Mouse (Mus musculus) CH12F3 (cell line): Measurements from ENCODE around the gene Hemk1.

Experiments
- in situ Hi-C: fragments of 300-500 bp; cut with MboI; formaldehyde crosslinking; loops from 2 replicates; pipeline ENCODE4 v1.14.3; 2020; ENCODE audit warnings: low sequenced_read_pairs

The Hemk1 gene

DNA sequence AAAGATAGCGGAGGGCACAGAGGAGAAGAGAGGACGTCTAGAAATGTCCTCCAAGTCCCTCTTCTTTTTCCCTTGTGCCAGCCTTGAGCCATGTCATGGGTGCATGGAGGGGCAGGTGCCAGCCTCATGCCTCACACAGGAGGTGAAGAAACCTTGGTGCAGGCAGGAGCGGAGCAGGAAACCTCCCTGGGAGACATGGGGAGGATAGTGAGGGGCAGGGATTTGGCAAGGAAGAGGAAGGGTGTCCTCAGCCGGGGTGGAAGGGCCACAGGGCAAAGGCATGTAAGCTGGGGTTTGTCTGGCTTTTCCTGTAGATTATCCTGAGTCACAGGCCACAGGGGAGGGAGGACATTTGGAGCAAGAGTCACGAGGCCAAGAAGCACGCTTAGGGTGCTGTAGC lies 5.9 kb upstream of the Hemk1 start:
- in situ Hi-C loops, result no loop called here

DNA sequence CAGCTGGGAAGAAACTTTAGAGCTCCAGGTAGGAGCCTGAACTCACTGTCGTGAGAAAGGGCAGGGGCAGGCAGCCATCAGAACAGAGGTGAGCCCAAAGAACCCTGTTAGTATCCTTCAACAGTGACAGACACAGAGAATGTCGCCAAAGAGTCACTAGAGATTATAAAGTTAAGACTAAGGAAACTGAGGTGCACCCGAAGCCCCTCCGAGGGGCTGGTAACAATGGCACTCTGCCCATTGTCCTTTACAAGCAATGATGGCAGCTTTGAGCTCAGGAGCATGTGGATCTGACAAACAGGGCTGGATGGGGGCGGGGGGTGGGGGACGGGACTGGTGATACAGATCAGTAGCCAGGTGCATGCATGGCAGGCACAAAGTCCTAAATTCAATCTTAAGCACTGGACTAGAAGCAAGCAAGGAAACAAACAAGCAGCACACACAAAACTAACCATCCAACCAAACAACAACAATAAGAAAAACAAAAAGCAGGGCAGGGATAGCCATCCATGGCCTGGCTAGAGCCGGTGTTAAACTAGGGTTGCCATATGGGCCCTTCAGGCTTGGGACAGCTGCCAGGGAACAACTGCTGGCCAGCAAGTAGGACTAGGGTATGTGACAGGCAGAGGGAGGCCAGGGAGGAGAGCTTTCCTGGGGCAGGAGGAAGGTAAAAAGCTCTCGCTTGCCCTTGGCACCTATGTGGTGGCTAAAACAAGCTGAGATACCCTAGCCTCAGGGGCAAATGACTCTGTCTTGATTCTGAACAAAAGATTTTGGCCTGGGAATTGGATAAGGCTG lies 5.2 kb upstream of the Hemk1 start:
- in situ Hi-C loops, result no loop called here

DNA sequence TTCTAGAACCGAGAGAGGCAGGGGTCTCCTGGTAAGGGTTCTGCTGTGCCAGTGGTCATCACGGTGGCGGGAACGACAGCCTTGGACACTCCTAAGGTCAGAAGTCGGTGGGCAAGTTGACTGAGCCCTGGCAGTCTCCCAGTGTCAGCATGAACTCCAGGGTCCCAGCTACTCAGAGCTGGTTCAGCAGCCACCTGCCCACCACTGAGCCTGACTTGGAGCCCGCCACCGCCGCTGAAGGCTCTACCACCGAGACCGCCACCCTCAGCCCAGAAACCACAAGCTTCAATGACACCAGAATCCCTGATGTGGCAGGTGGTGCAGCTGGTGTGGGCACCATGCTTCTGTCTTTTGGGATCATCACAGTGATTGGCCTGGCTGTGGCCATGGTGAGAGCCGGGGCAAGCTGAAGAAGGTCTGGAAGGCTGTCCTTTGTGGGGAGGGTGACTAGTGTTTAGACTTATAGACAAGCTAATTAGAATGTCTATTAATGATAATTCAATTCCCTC lies 4.1 kb upstream of the Hemk1 start:
- in situ Hi-C loops, result no loop called here

DNA sequence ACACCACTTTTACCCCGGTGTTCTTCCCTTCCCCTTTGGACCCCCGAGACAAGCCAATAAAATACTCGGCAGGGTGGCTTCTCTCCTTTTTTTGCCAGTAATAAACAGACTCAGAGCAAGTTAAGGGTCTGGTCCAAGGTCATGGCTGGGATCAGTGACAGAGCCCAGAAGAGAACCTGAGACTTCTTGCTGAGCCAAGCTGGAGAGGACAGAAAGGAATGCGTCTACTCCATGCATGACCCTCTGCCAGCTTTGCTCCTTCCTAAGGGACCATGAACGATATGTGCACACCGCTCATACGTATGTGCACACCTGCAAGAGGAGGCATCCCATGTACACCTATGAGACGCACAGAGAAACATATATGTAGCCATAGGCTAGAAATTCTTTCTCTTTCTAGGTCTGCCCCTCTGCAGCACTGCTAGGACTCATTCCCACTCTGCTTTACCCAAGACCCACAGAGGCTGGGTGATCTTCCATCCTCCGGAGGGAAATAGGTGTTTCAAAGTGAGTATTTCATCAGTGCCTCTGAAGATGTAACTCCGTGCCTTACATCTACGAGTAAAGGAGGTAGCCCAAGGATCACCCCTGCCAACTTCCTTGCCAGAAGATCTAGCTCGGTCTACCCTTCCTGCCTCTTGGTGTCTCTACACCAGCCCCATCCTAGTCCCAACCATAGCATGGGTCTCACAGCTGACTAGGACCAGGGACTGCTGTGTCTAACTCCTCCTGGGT lies 2.9 kb upstream of the Hemk1 start:
- in situ Hi-C loops, result no loop called here

DNA sequence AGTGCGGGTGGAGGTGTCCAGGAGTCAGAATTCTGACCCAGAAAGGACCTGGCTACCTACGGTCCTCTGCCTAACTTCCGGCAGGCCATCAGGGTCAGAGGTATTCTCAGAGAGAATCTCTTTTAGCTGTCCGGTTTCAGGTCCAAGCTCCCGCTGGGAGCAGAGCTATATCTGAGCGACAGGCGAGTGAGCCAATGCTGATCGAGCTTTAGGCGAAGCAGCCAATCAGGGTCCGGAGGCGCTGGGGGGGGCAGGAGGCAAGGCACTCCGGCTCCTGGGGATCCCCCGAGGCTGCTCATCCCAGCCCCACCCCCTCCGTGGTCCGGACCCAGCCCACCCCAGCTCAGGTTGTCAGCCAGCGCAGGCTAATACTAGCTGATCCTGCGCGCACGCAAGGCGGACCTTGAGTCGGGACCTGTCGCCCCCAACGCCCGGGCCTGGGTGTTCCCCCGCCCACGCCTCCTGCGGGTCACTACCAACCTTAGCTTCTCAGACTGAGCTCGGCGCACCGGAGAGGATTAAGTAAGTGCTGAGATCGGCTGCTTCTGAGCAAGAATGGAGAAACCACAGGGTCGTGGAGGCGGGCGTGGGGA lies 2.2 kb upstream of the Hemk1 start, which contains the start of gene 6430571L13Rik:
Gene 6430571L13Rik (plus strand): TSS at position 336 of the 593 bp plus-strand sequence.
- in situ Hi-C loops, result no loop called here

DNA sequence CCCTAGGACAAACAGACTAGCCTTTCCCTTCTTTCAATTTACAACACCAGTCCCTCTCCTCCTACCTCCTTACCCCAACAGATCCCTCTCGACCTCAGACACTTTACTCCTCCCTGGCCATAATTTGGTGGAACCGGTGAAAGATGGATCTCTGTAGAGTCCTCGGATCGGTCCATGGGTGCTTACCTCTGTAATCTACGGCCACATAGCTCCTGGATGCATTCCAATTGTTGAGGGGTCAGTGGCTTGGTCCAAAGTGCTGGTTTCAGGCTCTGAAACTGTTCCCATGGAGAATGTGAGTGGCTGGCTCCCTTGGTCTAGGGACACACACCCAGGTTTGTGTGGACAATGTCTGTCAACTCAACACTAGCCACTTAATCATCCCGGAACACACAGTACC lies 1.8 kb downstream of the Hemk1 start:
- in situ Hi-C loops, result loop anchor here (5.0 kb wide), 1 partner anchor 44 kb away; no protein-coding TSS in a partner anchor

DNA sequence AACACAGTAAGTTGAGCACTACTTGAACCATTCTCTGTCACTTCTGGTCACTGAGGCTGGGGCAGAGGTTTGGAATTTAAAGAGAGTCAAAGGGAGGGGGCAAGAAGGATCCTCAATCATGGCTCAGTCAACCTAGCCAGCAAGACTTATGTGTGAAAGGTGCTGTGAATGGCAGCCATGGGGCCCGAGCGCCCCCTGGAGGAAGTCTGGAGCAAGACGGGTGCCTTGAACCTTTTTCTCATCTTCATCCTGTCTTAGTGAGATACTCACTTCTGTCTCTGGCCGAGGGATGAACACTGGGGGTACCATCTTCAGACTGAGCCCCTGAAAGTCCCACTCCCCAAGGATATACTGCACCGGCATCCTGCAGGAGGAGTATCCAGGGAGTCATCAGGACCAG lies 2.2 kb downstream of the Hemk1 start:
- in situ Hi-C loops, result loop anchor here (5.0 kb wide), 1 partner anchor 44 kb away; no protein-coding TSS in a partner anchor

DNA sequence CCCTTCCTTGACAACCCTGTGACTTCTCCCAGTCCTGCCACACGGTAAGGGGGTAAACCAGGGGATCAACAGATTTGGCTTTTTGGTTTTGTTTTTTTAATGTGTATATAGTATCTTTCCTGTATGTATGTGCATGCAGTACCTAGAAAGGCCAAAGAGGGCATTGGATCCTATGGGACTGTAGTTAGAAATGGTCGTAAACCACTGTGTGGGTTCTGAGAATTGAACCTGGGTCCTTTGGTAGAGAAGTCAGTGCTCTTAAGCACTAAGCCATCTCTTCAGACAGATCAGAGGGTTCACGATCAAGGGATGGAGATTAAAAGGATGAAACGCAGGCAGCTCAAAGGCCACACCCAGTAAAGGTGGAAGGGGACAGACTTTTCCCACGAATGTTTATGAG lies 3.1 kb downstream of the Hemk1 start:
- in situ Hi-C loops, result loop anchor here (5.0 kb wide), 1 partner anchor 43 kb away; no protein-coding TSS in a partner anchor

DNA sequence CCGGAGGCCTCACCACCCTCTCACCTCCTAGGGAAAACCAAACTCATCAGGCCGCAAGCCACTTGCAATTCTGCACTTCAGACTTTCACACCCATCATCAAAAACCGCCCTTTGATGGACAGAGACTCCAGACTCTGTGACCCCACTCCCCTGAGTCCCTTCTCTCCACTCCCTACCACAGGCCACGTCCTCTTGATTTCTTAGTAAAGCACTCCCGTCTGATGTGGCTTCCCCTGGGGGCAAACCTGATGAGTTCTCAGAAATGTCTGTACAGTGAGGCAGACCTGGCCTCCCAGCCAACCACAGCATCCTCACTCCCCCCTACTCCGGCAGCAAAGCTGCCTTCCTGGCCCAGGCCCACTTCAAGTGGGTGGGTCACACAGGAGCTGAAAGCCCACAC lies 3.8 kb downstream of the Hemk1 start:
- in situ Hi-C loops, result no loop called here

DNA sequence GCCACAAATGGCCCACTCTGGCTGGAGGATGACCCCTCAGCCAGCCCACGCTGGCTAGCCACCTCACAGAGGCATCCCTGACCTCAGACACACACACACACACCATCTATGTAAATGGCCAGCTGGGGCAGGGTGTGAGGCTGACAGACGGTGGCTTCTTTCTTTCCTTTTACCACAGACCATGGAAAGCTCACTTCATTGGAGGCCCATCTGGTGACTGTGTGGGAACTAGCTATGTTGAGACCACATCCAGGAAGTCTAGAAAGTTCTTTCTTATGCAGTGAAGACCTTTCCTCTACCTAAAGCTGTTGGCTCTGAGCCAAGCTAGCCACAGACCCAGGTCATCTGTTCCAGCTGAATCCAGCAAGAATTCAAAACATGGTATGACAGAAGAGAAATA lies 4.5 kb downstream of the Hemk1 start:
- in situ Hi-C loops, result no loop called here

DNA sequence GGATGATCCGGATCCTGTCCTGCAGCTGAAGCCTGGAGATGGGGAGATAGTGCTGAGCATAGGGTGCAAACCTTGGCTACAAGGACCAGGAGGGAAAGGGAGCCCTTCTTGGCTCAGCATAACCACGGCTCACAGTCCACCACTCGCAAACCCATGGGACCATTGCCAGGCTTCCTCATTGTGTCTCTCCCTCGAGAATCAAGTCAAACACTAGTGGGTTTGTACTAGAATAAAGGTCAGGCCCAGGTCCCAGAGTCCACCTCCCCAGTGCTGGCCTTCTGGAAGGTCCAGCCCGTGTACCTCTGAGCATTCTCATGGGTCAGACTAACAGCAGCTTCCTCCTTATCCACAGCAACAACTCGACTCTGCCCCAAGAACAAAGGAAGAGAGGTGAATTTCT lies 7.4 kb downstream of the Hemk1 start:
- in situ Hi-C loops, result no loop called here

DNA sequence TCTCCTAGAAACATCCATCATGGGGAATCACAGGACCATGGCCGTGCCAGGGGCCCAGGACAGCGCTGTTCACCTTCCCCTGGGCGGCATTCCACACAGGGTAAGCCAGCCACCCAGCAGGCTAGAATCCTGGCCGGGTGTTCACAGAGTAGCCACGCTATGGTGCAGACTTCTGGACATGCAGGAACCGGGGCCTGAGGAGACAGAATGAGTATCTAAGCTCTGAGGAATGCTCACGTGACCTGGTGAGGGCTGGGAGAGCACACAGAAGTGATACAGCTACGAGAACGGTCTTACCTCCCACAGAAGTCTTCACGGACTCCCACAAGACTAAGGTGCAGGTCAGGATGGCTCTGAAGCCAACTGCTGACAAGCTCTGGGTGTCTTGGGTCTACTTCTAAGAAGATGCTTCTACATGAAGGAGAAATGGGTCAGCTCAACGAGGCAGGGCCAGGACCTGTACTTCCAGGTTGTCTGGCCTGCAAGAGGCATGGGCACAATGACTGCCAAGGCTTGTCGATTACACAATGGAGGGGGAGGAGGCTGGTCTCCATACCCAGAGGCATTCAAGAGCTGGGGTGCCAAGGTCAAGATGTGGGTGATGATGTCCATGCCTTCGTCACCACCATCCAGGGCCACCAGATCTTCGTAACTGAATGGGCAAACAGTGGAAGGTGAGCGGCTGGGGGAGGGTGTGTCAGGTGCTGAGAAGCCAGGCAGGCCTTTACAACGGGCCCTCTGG lies 10.1 kb downstream of the Hemk1 start:
- in situ Hi-C loops, result no loop called here

DNA sequence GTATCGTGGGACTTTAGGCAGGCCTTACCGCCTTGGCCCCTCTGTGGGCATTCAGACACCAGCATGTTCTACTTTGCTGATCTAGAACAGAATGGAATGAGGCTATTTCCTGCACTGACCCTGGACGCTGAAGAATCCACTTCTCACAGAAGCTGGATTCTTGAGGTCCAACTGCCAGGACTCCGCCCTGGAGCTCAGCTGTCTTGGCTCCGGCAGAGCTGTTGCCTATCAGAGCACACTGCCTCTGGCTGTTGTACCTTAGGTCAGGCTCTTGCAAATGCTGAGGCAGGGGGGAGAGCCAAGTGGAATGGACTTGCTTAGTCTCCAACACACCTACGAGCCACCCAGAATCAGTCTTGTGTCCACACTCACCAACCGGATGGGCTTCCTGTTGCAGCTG lies 12.2 kb downstream of the Hemk1 start:
- in situ Hi-C loops, result no loop called here

DNA sequence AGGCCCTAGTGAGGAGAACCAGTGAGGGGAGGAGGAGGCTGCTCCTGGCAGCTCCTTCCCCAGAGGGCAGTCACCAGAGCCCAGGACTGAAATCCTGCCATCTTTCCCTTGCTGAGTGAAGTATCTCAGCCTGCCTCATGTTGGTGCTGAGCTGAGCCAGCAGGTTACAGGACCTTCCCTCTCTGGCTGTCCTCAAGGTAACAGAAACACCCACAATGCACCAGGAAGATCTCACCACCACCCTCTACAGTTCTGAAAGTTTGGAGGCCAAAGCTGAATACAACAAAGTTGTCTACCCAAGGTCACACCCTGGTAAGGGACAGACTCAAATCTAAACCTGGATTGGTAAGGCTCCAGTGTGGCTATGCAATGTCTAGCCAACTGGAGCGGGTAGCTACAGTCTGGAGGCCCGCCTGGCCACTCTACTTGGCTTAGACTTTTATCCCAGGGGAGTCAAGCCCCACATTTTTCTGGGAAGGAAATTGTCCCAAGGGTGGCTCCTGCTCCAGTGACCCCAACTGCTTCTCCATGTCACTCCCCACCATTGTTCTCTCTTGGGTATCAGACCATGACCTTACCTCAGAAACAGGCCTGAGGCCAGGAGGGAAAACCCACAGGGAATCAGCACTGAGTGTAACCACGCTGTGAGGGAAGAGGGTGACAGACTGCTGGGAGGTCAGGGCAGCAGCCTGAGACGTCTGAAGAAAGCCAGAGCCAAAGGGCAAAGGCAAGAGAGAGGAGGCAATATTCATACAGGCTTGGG lies 13.2 kb downstream of the Hemk1 start:
- in situ Hi-C loops, result no loop called here

DNA sequence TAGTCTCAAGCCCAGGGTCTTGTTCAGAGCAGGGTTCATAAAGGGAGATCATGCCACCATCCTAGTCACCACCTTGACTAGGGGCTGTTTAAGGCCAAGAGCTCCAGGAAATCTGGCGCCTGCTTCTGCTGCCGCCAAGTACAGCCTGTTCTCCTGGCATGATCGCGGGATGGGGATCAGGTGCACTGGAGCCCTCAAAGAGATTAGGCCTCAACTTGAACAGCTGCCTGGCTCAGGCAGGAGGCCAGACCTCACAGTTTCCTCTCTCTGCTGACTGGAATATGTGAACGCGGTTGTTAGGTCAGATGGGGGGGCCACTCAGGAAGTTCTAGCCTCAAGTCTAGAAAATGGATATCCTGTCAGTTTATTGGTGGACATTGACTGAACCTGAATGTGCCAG lies 14.6 kb downstream of the Hemk1 start:
- in situ Hi-C loops, result no loop called here

DNA sequence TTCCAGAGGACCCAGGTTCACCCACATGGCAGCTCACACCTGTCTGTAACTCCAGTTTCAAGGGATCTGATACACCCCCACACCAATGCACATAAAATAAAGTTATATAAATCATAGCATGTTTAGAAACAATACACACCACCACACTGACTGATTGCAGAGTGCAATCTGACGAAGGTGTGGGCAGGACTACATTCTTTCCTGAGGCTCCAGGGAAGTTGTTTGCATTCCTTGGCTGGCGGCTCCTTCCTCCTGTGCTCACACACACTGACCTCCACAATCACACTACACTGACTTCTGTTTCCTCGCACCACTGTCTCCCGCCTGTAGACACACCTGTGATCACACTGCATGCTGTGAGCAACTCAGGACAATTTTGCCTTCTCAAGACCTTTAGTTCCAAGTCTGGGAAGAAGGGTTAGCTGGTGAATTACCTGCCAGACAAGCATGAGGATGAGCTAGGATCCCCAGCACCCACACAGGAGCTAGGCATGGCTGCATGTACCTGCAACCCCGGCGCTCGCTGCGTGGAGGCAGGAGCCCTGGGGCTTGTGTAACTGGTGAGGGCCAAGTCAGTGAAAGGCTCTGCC lies 15.6 kb downstream of the Hemk1 start:
- in situ Hi-C loops, result no loop called here

DNA sequence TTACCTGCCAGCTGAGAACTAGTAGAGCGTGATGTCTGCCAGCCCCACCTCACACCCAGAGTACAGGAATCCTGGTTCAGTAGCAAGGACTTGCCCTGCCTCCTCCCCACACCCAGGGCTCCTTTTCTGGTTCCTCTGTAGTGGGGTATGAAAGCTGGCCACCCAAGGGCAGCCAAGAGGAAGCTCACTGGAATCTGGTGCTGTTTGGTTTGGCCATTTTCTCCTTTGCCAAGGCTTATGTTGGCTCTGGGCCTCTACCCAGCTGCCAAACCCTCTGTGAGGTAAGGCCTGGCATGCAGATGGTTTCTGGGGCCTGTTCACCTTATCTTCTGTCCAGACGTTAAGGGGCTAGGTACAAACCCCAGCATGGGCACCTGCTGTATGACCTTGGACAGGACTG lies 22.4 kb downstream of the Hemk1 start:
- in situ Hi-C loops, result no loop called here

DNA sequence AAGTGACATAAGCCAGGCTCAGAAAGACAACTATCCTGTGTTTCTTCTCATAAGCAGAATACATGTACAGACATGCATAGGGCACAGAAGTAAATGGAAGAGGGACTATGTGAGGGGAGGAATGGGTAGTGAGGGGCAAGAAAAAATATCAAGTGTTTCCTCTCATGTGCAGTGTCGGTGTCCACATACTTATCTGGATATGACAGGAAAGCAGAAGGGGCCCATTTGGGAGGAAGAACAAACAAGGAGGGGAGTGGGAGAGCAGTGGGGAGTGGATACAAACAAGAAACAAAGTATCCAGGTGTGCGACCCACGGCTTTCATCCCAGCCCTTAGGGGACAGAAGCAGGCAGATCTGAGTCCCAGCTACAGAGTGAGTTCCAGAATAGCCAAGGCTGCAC lies 24.2 kb downstream of the Hemk1 start:
- in situ Hi-C loops, result no loop called here

DNA sequence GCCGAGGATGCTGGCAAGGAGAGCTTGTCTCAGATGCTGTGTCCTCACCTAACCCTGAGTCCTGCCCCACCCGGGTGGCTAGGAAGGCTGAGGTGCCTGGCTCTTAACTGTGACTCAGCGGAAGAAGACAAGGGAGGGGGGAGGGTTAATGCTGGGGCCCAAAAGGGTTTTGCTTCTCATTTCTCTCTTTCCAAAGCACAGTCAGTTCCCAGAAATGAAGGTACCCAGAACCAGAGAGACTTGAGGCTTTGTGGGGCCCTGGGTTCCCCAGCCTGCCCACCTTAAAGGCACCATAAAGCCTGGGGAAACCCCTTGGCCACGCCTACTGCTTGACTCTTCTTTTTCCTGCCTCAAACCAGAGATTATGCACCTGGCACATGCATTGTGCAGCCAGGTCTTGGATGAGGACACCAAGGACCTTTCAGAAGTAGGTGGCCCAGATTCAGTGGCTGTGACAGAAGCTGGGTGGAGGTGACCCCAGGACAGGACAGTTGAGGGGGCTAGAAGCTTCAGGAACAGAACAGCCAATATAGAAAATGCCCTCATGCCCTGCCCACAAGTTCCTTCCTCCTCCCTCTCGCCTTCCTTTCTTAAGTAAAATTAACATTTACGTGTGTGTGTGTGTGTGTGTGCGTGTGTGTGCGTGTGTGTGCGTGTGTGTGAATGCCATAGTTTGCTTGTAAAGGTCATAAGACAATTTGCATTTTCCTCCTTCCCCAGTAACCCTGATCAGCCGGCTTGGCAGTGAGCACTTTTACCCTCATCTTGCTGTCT lies 25.2 kb downstream of the Hemk1 start:
- in situ Hi-C loops, result no loop called here
